Mouse (Mus musculus) ZHBTc4 (cell line): ENCODE data around the gene Ss18l2.

ENCODE experiments used
- DNase-seq: peaks from one replicate; pipeline ENCODE4 v3.0.0-alpha.2; 2011; ENCODE audit warnings: low read depth, low spot score

The Ss18l2 gene

DNA sequence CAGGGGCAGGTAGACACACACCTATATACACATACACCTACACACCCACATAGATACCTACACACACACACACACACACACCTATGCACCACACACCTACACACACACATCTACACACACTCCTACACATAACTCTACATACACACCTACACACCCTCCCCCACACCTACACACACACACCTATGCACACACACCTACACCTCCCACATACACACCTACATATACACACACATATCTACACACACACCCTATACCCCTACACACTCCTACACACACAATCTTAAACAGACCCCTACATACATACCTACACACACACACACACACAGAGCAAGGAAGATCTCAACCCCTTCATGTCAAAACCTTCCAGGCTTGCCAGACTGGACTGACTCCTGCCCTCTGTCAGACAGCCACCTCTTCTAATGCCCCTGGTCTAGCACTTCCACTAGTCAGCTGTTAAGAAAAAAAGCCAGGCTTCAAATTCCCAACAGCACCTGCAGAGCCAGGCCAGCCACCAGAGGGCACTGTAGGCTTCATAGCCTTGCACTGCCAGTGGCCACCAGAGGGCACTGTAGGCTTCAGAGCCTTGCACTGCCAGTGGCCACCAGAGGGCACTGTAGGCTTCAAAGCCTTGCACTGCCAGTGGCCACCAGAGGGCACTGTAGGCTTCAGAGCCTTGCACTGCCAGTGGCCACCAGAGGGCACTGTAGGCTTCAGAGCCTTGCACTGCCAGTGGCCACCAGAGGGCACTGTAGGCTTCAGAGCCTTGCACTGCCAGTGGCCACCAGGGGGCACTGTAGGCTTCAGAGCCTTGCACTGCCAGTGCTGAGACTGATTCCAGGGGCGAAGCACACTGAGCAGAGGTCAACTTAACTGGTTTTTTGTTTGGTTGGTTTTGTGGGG is 12.7 kb upstream of the Ss18l2 start:
- peak; percentile 58 for DNase-seq

DNA sequence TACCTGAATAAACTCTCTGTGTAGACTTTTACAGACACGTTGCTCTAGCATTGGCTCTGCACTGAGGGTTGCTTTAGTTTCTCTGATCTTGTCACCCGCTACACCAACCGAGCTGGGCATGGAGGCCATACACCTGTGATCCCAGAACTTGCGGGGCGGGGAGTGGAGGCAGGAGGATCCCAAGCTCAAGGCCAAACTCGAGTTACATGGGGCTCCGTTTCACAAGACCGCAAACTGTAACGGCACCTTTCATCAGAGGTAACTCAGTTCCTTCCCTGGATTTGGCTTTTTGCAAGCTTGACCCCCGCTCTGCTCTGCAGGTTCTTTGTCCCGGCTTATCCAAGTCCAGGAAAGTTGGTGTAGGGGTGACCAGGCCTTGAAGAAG is 5.9 kb upstream of the Ss18l2 start:
- DNase-seq: no peak

DNA sequence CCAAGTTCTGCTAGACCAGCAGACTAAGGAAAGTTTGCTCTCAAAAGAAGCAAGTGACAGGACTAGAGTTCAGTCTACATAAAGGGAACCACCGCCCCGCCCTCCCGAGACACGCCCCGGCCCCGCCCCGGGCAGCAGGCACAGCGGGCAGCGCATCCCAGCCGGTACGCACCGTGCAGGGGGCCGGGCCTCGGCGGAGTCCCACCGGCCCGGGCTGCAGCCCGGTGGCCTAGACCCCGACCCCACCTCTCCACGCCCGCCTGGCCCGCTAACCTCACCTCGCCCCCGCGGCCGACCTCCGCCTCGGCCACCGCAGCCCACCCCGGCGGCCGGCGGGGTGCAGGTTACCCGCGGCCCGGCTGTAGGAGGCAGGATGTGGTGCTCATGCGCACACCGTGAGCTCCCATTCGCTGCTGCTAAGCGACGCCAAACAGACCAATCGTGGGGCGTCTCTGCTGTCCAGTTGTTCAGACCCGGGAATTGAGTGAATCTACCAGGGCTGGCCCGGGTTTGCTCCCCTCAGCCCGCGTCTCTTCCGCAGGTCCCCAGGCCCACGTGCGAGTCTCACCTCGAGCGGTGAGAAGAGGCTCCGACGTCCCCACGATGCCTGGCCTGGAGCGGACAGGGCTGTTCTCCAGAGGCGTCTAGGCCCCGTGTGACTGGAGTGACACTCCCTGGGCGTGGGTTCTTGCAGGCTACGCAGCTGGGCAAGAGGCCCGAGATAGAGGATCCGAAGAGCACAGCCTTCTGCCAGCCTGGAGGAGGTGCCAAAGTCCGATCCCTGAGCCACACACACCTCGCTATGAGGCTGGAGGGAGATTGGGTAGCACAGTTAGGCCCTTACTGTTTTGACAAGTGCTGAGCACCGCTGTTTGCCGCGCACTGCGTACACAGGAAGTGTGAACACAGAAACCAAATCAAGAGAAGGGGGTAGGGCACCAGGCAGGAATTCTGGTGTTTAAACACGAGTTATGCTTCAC is 5.2 kb upstream of the Ss18l2 start, which contains the start of gene Sec22c:
TSS of gene Sec22c (minus strand) at position 845 of the 980 bp plus-strand sequence.
- DNase-seq: peak; percentile 93

DNA sequence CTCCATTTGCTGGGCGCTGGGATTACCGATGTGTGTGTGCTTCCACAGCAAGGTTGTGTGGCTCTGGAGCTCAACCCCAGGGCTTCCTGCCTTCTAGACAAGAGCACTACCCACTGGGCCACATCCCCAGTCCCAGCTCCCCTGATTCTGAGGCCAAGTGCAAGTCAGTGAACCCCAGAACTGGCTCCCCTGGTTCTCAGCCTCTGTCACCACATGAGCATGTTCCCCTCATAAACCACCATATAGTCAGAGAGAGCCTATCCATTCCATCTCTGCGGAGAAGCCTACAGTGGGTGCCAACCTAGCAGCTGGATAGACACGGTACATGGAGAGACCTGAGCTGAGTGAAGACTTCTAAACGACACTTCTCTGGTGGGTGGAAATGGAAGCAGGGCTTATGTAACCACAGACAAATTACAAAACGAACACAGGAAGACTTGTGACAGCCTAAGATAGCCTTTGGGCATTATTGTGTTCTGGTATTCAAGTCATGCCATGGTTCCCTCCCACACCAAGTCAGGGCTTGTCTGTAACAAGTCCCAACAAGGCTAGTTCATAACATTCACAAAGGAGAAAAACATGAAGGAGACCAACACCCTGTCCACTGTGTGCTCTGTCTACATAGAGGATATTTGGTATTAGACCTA is 4.0 kb upstream of the Ss18l2 start:
- DNase-seq: no peak

DNA sequence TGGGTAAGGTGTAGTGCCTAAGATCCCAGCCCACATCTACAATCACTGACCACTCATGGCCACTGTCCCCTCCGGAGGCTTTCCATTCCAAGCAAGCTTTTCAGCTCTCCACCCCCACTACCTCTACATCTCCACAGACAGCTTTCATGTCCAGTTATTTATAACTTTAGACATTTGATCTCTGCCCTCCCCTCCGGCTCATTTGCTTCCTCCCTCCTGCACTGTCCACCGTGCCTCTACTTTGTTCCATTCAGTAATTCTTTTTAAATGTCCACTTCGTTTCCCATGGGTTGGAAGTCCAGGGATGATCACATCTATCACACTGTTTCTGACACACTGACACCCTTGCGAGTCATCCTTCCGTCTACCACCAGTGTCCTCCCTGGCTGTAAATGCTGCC is 2.3 kb upstream of the Ss18l2 start:
- no peak for DNase-seq

DNA sequence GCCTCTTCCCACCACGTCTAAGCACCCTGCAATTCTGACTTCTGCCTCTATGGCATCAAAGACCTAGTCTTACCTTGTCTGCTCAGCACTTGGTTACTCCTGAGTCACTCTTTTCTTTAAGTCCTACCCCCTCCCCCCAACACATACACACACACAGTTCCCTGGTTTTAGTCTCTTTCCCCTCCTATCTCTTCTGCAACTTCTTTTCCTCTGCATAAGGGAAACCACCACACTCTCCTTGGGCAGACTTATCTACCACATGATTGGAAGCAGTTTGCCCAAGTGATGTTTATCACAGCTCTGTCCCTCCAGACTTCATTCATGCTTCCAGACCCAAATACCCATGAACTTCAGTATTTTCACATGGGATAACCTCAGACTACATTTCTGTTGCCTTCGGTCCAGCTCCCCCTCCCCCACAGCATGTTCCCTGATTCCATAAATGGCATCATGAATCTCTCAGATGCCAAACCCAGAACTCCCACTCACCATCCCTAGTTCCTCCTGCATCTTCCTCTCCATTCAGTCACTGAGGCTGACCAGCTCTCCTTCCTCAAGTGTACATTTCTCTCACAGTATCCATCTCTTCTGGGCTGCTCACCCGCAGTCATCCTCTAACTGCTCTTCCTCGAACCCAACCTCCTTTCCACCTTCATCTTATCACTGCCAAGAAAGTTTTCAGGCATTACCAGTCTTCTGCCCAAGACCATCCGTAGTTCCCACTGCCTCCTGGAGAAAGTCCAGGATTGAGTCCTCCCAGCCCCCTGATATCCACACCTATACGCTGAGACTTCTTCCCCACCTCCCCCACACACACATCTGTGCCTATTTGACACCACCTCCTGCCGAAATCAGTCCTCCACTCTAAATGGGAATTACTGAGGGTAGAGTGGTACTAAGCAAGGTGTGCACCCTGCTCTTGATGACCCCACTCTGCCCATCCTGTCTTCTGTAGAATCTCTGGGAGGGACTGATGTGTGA is 1.3 kb upstream of the Ss18l2 start:
- DNase-seq: no peak

DNA sequence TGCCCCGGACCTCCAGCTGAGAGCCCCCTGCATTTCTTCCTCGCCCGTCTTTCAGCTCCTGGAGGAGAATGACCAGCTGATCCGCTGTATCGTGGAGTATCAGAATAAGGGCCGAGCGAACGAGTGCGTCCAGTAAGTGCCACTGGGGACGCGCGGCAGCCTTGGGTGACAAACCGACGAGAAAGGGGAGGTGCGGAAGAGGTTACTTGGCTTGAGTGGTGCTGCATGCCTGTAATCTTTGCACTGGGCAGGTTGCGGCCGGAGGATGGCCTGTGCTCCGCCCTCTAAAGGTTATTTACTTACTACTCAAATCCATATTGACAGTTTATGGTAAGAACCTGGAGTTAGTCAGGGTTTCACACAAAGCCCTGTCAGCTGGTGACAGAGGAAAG is 451 bp downstream of the Ss18l2 start:
- no peak for DNase-seq

DNA sequence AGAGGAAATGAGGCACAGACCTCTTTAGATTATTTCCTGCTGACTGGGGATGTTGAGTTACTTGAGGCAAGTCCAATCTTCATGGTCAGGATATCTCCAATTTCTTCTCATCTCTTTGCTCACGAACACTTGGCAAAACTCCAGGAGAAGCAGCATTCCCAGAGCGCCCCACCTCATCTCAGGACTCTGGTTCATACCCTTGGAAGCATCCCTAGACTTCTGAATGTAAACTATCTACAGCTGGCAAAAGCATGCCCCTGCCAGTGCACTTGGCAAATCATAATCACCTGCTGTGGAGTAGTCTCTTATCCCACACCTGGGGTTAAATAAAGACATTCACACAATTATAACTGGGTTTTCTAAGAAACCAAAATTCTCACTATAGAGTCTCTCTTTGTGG is 6.9 kb downstream of the Ss18l2 start:
- DNase-seq: no peak

DNA sequence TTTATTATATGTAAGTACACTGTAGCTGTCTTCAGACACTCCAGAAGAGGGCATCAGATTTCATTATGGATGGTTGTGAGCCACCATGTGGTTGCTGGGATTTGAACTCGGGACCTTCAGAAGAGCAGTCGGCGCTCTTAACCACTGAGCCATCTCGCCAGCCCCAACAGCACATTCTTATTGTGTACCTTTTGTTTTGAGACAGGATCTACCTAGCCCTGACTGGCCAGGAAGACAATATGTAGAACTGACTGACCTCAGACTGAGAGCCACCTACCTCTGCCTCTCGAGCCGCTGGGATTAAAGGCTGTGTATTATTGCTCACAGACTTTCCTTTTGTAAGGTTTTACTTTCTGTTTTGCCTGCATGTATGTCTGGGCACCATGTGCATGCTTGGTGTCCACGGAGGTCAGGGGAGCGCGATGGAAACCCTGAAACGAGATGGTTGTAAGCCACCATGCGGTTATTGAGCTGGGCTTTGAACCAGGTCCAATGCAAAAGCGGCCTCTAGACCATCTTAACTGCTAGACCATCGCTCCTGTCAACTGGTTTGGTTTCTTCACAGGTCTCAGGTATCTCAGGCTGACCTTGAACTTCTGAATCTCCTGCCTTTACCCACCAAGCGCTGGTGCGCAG is 8.1 kb downstream of the Ss18l2 start:
- peak; percentile 32 for DNase-seq

DNA sequence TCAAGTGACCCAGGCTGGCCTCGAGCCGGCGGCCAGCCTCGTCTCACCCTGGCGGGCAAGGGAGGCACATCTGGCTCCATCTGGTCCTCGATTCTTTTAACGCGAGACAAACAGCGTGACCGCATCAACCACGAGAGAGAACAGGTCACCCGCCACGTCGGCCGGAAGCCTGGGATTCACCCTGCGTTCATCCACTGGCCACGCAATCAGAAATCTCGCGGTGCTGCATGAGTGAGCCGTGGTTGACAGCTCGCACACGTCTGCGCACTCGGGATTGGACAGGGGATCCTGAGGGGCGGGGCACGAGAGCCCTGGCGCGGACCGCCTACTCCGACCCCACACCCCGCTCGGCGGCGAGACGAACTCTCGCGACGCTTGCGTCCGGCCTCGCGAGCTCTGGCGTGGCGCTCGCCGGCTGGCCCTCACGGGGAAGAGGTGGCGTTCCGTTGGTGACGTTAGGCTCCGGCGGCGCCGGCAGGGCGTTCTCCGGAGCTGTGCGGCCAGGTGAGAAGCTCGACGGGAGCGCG is 8.7 kb downstream of the Ss18l2 start, which contains the start of gene Nktr:
TSS of gene Nktr (plus strand) at position 378 of the 527 bp plus-strand sequence.
- DNase-seq: peak; percentile 99

DNA sequence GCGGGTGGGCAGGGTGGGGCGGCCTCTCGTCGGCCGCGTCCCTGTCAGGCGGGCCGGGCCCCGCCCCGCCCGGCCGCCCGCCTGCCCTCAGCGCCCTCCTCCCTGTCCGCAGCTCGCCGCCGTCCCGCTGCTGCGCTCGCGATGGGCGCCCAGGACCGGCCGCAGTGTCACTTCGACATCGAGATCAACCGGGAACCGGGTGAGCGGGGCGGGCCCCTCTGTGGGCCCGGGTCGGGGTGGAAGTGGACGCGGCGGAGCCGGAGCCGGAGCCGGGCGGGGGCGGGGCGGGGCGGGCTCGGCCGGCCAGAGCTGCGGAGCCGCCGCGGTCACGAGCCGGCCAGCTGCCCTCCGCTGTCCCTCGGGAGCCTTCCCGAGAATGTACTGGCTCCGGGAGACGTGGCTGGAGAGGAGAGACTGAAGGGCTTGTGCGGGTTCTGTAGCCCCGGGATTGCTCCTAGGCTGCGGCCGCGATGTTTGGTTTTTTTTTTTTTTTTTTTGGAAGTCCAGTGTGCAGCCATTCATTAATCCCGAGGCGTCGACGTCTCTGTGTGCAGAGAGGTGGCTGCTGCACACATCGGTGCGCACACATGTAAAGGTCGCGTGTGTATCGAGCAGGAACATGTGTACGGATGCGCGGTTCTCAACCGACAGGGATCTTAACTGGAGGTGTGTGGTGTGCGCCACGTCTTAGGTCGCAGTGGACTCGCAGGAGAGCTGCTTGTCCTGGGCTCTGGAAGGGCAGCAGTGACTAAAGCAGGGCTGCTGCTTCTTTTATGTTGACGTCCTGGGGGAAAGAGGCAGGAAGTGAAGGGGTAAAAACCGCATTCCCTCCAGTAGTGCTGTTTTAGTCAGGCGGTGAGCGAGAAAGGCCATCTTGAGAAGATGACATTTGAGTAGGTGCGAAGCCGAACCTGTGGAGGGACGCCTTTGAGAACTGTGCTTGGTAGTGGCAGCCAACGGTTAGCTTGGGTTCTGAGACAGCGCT is 9.5 kb downstream of the Ss18l2 start:
- peak; percentile 54 for DNase-seq

DNA sequence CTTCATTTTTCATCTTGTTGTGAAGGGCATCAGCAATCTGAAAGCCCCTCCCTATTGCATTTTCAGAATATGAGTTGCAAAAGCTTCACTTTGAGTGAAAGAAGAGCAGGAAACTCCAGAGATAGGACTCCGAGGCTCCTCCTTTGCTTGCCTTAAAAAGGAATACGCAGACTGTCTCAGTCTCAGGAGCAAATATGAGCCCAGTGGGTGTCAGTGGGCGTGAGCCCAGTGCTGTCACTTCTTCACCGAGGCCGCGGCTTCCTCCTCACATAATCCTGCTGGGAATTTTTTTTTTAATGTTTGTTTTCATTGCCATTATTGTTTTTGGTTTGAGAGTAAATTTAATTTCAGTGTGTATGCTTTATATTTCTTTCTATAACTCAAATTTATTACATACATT is 30.4 kb downstream of the Ss18l2 start:
- no peak for DNase-seq

DNA sequence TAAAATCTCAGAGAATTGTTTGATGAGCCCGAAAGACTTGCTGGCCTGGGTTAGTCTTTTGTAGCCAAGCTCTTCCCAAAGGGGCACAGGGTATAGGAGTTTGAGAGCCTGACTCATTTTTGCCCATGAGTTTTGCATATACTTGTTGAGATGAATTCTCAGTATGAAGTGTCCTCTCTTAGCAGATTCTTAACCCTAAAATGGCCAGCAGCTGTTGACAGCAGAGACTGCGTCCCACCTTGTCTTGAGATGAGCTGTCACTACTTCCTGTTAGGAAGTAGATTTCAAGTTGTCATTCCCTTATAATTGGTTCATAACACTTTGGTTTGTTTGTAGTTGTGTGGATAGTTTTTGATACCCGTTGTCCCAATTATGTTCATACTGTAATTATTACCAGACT is 31.0 kb downstream of the Ss18l2 start:
- DNase-seq: no peak

DNA sequence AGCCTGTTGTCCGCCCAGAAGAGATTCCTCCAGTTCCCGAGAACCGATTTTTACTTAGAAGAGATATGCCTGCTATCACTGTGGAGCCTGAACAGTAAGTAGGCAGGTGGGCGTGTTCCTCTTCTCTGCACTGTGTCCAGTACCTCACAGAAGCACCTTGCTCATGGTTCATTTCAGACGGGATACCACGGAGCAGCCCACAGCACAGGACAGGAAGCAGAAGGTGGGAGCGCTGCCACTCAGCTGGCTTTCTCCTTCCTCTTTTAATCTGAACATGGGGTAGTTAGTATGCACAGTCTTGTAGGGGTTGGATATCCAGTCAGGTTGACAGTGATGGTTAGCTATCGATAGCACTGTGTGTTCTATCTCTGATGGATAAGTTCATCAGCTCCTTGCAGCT is 33.9 kb downstream of the Ss18l2 start:
- no peak for DNase-seq

DNA sequence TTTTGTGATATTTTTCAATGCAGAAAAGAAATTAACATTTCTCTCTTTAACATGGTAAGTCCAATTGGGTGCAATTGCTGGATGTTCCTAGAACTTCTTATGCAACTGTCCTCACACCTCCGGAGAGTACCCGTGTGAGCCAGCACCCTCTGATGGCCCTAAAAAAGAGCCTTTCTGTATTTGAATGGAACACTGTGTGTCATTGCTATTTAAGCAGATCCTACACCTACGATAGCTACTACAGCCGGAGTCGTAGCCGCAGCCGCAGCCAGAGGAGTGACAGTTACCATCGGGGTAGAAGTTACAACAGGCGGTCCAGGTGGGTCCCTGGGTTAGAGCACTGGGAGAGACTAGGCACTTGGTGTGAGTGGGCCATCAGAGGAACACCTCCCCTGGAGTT is 42.6 kb downstream of the Ss18l2 start:
- DNase-seq: no peak

DNA sequence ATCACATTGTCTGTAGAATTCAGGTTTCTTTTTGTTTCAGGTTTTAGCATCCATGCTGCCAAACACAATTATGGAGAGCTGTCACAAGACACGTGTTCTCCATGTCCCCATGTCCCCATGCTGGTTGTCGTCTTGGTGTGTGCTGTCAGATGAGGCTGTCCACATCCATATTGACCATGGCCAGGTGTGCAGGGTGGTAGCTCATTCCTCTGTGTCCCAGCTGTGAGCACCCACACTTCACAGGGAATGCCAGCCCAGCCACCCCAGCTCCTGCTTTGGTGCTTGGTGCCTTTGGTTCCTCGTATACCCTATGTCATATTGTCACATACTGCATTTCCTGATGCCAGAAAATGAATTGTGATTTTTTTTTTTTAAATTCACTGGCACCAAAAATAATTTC is 44.5 kb downstream of the Ss18l2 start:
- DNase-seq: no peak

DNA sequence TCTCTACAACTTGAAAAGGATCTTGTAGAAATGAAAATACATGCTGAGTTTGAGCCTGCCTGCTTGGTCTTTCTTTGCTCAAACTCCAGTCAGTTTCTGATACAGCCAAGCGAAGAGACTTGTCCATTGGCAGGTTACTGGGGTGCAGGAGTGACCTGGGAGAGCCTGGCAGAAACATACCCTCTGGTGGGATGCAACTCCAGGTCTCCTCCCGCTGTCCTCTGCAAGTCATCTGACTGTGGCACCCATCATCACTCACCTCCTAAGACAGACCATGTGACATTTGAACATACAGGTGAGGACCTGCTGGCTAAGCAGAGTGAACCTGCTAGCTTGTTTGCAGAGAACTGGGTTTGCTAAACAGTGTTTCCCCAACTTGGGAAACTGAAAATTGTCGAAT is 46.7 kb downstream of the Ss18l2 start:
- no peak for DNase-seq

DNA sequence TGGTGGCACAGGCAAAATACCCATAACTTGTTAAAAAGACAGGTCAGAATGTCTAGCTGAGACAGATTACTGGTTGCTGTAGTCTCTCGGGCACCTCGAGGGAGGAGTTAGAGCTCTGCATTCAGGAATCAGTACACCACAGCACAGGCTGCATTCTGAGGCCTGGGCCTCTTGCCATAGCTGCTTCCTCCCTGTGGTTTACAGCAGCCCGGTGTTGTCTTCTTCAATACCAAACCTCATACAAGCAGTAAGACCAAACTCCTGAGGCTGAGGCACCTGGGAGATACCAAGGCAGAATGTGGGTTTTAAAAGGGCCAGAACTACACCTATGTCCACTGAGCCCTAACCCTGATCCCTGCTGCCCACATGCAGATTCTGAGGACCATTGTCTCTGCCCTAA is 47.3 kb downstream of the Ss18l2 start:
- no peak for DNase-seq
